Mouse (Mus musculus) forebrain, embryonic 14.5 days (tissue): ENCODE results near the gene Duoxa2. TPM values are rescaled to one million over a fixed set of nuclear protein-coding genes. Genes with fewer than 3 reads are reported as not detected.

ENCODE experiments used
- ATAC-seq: fragments of 200-750 bp; cut with Nextera tagmentation; 2 replicates; pipeline ENCODE4 v1.8.0; 2017; ENCODE audit warnings: mild to moderate bottlenecking, moderate library complexity
- DNase-seq: peaks from one replicate; pipeline ENCODE4 v3.0.0-alpha.2; 2015; ENCODE audit warnings: low spot score
- H3K27ac ChIP-seq: fragments of 300-500 bp; sonication (generic); 2 replicates; pipeline ENCODE4 v1.5.1; 2014; ENCODE audit warnings: low read depth, mild to moderate bottlenecking, control low read depth, low read length, moderate library complexity
- H3K27me3 ChIP-seq: fragments of 300-500 bp; sonication (generic); replicated peaks from 2 replicates; pipeline ENCODE4 v1.6.1; 2014; ENCODE audit warnings: low read length, control low read depth, mixed read lengths; ENCODE audit not compliant: control insufficient read depth, insufficient read depth
- H3K36me3 ChIP-seq: fragments of 300-500 bp; sonication (generic); 2 replicates; pipeline ENCODE4 v1.6.1; 2014; ENCODE audit warnings: low read length, control low read depth; ENCODE audit not compliant: control insufficient read depth, insufficient read depth
- H3K4me1 ChIP-seq: fragments of 300-500 bp; sonication (generic); 2 replicates; pipeline ENCODE4 v1.6.1; 2014; ENCODE audit warnings: antibody characterized with exemption, low read length, control low read depth; ENCODE audit not compliant: control insufficient read depth, insufficient read depth
- H3K4me2 ChIP-seq: fragments of 300-500 bp; sonication (generic); 2 replicates; pipeline ENCODE4 v1.6.1; 2014; ENCODE audit warnings: mild to moderate bottlenecking, control low read depth, low read length
- H3K4me3 ChIP-seq: fragments of 300-500 bp; sonication (generic); 2 replicates; pipeline ENCODE4 v1.5.1; 2014; ENCODE audit warnings: low read depth, low read length, control low read depth
- H3K9ac ChIP-seq: fragments of 300-500 bp; sonication (generic); 2 replicates; pipeline ENCODE4 v1.6.1; 2014; ENCODE audit warnings: mild to moderate bottlenecking, low read length, control low read depth, moderate library complexity
- H3K9me3 ChIP-seq: fragments of 300-500 bp; sonication (generic); replicated peaks from 2 replicates; pipeline ENCODE4 v1.6.1; 2016; ENCODE audit warnings: low read length, control low read depth, mixed read lengths; ENCODE audit not compliant: control insufficient read depth
- WGBS: fragments of 180-500 bp; shearing (Covaris S2); extraction: QIAGEN DNeasy Blood & Tissue Kit; methylation state at CpG from one replicate; pipeline ENCODE4 v1.1.7; 2014; 5-methylcytosine and 5-hydroxymethylcytosine counted together
- polyA plus RNA-seq: library from polyadenylated mRNA; unstranded; fragments of >200 nt; fragmentation: Nextera tagmentation; extraction: Ambion mirVana; gene quantifications from 2 replicates; pipeline ENCODE4 v1.2.1, GENCODE M21; 2014

The Duoxa2 gene
- polyA plus RNA-seq, 1 experiment from 2014 or later, result not detected

DNA sequence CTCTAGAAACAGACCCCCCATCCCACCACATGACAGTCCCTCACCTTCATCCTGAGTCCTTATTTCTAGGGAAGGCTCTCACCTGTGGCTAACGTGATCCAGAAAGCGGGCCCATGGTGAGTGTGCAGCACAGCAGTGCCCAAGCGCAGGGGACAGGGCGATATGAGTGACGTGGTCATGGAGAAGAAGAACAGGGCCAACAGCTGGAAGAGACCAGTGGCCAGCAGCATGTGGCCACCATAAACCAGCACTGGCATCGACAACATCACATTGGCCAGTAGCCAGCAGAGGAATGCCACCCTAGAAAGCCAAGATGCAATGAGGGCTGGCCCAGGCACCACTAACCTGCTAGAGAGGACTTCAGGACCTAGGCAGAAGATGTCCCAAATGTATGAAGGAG is 5.8 kb downstream of the Duoxa2 start:
- DNase-seq (no peak), ATAC-seq (no peak)
- Histone ChIP-seq H3K27me3 (peaks cover 36% of the 10 kb centered on the region), H3K4me2 (no peak overlapping the region), H3K4me1 (peaks cover 11% of the 10 kb centered on the region; the same call in 1 of the 2 replicates), H3K36me3 (no peaks in the 10 kb centered on the region), H3K27ac (no peak overlapping the region), H3K4me3 (no peak overlapping the region), H3K9me3 (no peaks in the 10 kb centered on the region), H3K9ac (no peak overlapping the region)
- WGBS, result 90% methylated on average over 6 of the region's 6 CpGs

DNA sequence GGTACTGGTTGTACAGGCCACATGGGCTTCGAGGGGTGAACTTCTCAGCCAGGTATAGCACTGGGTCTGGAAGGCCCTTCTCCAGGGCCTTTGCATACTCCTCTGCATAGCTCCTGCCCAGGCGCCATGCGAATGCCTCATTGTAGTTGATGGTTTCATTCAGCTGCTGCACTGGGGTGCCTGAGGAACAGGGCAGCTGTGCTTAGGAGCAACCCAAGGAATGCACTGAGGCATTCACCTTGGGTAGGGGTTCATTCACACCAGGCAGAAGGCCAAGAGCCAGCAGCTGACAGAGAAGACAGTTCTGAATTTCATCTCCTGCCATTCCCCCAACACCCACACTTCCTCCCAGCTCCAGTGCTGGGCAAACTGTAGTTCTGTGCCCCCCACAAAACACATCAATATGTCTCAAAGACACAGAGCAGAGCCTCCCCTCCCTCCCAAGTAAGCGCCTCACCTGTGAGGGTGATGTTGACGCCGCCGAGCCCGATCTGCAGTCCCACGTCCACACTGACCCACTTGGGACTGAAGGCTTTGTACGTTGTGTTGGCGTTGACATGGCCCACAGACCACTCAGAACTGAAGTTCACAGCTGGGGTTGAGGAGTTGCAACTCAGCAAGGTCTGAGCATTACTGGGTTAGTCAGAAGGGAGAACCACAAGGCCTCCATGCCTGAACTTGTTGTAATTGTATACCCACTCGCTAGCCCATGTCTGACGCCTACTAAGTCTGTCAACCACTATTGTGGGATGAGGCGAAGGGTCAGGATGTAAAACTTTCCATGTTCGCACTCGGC is 6.6 kb downstream of the Duoxa2 start:
- WGBS, result 86% methylated on average over 16 of the region's 16 CpGs
- Histone ChIP-seq H3K9me3 (no peaks in the 10 kb centered on the region), H3K9ac (no peak overlapping the region), H3K4me2 (no peak overlapping the region), H3K36me3 (no peaks in the 10 kb centered on the region), H3K4me3 (no peak overlapping the region), H3K27ac (no peak overlapping the region), H3K27me3 (peaks cover 29% of the 10 kb centered on the region), H3K4me1 (peaks cover 11% of the 10 kb centered on the region; the same call in 1 of the 2 replicates)
- ATAC-seq, result no peak
- DNase-seq, result no peak

DNA sequence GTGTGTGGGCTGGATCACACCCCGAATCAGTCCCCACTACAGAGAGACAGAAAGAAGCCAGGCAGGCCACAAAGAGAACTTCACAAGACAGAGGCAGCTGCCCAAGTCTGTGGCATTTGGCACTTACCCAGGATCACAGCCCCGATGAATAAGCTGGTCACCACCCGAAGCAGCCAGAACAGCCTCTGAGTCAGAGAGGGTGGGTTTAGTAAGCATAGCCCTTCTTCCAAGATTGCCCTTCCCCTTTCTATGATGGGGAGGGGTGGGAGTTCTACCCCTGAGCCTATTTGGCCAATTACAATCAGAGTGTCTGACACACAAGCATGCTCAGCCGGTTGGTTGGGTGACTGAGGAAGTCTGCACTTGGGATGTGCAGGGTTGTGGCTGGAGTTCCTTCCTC is 7.5 kb downstream of the Duoxa2 start:
- Histone ChIP-seq H3K27ac (no peak overlapping the region), H3K4me2 (no peak overlapping the region), H3K4me3 (no peak overlapping the region), H3K27me3 (peaks cover 20% of the 10 kb centered on the region), H3K9ac (no peak overlapping the region), H3K9me3 (no peaks in the 10 kb centered on the region), H3K4me1 (peaks cover 8% of the 10 kb centered on the region; the same call in 1 of the 2 replicates), H3K36me3 (no peaks in the 10 kb centered on the region)
- ATAC-seq (no peak), DNase-seq (no peak)
- 56% methylated on average over 4 of the region's 4 CpGs for WGBS

DNA sequence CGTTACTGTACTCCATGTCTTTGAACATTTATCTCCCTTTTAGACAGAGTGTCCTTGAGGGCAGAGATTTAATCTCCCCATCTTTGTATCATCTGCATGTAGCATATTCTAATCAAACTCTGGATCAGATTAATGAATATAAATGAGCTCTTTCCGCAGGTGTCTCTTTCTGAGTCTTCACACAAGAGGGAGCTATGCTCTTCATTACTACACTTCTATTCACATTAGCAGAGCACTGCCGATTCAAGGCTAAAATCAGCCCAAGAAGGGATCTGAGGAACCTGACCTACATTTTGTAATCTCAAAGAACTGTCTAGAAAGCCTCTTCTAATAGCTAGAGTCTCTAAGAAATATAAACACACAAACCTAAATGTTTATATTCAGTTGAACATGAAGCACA is 10.9 kb downstream of the Duoxa2 start:
- Histone ChIP-seq H3K27ac (no peak overlapping the region), H3K4me2 (no peak overlapping the region), H3K27me3 (peaks cover 24% of the 10 kb centered on the region), H3K4me1 (peaks cover 4% of the 10 kb centered on the region; the same call in 1 of the 2 replicates), H3K4me3 (no peak overlapping the region), H3K9ac (no peak overlapping the region), H3K9me3 (no peaks in the 10 kb centered on the region), H3K36me3 (no peaks in the 10 kb centered on the region)
- DNase-seq (no peak), ATAC-seq (no peak)
- 38% methylated on average over 3 of the region's 3 CpGs for WGBS

DNA sequence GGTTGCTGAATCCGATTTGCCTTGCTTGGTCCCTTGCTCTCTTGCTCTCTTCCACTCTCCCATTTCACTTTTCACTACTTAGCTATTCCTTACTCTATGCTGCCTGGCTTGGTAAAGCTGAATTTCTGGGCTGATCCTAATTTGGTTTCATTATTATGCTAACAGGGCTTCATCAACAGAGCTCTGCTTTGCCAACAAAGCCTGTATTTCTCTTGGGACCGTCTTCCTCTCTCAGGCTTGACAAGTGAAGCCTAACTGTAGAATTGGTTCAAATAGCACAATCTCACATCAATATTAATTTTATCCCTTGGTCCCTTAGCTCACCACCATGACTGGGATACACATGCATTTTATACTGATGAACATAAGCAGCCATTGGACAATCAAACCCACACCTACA is 12.9 kb downstream of the Duoxa2 start:
- 35% methylated on average over 2 of the region's 2 CpGs for WGBS

DNA sequence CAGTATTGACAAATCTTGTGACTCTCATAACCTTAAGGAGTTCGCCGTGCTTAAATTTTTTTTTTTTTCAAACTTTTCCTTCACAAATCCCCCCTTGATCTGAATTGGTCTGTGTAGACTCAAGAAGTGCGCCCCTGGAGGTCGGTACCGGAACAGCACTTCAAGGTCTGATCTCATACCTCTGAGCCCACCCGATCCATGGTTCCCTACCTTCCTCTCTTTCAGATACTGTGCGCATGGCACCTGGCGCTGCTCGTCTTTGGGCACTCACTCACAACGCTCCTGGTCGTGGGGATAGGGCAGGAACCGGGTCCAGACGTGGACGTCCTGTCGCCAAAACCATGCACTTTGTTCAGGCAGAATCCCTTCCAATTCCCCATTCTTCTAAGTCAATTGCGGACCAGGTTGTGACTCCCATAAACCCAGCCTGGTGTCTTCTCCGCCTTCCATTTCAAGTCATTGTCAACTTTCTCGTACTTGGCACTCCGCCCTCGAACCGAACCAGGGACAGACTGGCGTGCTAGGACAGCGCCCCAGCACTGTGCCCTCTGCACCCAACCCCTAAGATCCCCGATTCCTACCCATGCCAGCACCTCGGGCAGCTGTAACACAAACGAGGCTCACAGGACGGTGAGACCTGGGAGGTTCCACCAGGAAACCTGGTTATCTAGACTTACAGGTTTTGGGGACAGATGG is 14.2 kb downstream of the Duoxa2 start:
- Histone ChIP-seq H3K9me3 (no peaks in the 10 kb centered on the region), H3K27ac (no peak overlapping the region), H3K9ac (no peak overlapping the region), H3K4me2 (peak overlapping the region; percentile 36), H3K36me3 (no peaks in the 10 kb centered on the region), H3K4me3 (no peak overlapping the region), H3K4me1 (peaks cover 4% of the 10 kb centered on the region; the same call in 1 of the 2 replicates), H3K27me3 (peaks cover 20% of the 10 kb centered on the region)
- 3% methylated on average over 27 of the region's 27 CpGs for WGBS
- DNase-seq (peak; percentile 78), ATAC-seq (peak; percentile 52; the same call in 1 of the 2 replicates)

More for the DNA sequence above, 12.9 kb downstream of the Duoxa2 start:
- Histone ChIP-seq H3K4me3 (no peak overlapping the region), H3K4me2 (no peak overlapping the region), H3K4me1 (peaks cover 4% of the 10 kb centered on the region; the same call in 1 of the 2 replicates), H3K27ac (no peak overlapping the region), H3K9ac (no peak overlapping the region), H3K36me3 (no peaks in the 10 kb centered on the region), H3K27me3 (peaks cover 26% of the 10 kb centered on the region), H3K9me3 (no peaks in the 10 kb centered on the region)
- DNase-seq (no peak), ATAC-seq (no peak)

DNA sequence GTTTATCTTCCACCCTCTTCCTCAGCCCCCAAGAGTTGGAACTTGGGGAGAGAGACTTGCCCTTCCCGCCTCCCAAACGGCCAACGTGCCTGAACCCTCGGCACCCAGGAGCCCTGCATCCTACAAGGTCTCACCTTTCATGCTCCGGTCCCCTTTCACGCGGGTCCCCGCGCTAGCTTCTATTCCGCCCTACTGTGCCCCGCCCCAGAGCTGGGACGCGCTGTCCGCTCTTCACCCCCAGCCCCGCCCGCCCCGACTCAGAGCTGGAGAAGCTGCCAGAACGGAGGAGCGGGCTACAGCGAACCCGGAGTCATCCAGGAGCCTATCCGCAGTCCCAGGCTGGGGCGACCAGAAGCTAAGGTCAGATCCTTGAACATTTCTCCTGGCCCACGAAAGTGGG is 14.8 kb downstream of the Duoxa2 start, which contains the start of gene Duoxa1:
TSS of gene Duoxa1 (minus strand) at position 195 of the 400 bp plus-strand sequence.
- H3K27ac ChIP-seq, result no peak within 1 kb of the TSS
- WGBS, result 2% methylated on average over 24 of the region's 24 CpGs
- 0 out of 2 replicates have a peak, but pooled peaks have one; percentile 34 for ATAC-seq

DNA sequence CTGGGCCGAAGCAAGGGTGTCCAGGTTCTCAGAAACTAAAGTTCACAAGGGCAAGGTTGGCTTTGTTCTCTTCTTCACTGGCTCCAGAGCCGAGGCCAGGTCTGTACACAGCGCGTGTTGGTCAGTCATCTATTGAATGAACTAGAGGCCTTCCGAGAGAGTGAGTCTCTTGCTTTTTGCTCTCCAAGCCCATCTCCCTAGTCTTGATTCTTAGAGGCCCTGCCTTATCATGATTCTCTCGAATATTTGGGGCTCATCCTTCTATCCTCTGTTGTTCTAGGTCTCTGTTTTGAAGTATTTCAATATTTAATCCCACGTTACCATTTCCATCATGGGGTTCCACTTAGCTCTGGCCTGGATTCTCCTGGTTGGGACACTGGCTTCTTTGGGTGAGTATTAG is 16.7 kb downstream of the Duoxa2 start, which contains the start of gene Duox1:
TSS of gene Duox1 (plus strand) at position 301 of the 400 bp plus-strand sequence.
- no peak within 1 kb of the TSS for H3K27ac ChIP-seq
- H3K4me1 ChIP-seq, result peaks cover 4% of the 10 kb centered on the region; the same call in 1 of the 2 replicates
- H3K4me2 ChIP-seq, result no peak within 1 kb of the TSS
- ATAC-seq (no peak), DNase-seq (no peak)
- H3K27me3 ChIP-seq, result peaks cover 20% of the 10 kb centered on the region
- no peak within 1 kb of the TSS for H3K4me3 ChIP-seq
- no peaks in the 10 kb centered on the region for H3K9me3 ChIP-seq
- H3K36me3 ChIP-seq, result no peaks in the 10 kb centered on the region
- H3K9ac ChIP-seq, result no peak within 1 kb of the TSS
- WGBS, result 88% methylated on average over 7 of the region's 7 CpGs

More for the DNA sequence above, 14.8 kb downstream of the Duoxa2 start, which contains the start of gene Duoxa1:
- Histone ChIP-seq H3K4me3 (0 out of 2 replicates have a peak within 1 kb of the TSS, but pooled peaks have one; percentile 4), H3K36me3 (no peaks in the 10 kb centered on the region), H3K4me1 (peaks cover 4% of the 10 kb centered on the region; the same call in 1 of the 2 replicates), H3K9ac (no peak within 1 kb of the TSS), H3K9me3 (no peaks in the 10 kb centered on the region), H3K27me3 (peaks cover 20% of the 10 kb centered on the region), H3K4me2 (peak within 1 kb of the TSS; percentile 36)
- DNase-seq, result no peak
